Mouse (Mus musculus): ENCODE data around the gene Olfr984. TPM values are rescaled to one million over a fixed set of nuclear protein-coding genes. Genes with fewer than 3 reads are reported as not detected.

The Olfr984 gene
- not detected in 2 replicates for polyA plus RNA-seq (2014; fragmentation: Nextera tagmentation; extraction: Ambion mirVana)

DNA sequence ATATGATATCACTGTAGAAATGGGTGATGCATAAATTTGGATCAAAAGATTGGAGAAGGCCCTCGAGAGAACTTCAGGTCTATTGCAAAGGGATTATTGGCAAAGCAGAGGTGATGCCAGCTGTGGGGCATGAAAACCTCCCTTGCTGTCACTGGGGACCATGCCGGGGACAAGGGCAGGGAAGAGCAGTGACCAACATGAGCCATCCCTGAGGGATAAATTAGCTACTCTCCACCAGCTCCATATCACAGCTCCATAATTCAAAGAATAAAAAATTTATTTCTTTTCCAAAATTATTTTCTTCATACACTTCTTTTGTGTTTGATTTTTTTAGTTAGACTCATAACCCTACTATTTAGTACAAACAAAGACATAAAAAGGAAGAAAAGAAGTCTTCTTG, at the start of gene Olfr984:
Gene Olfr984, minus strand, starts transcription at position 101 of the 400 bp plus-strand sequence.
- no peaks in the 10 kb centered on the region for H3K4me1 ChIP-seq (ENCODE audit: control insufficient read depth, insufficient read depth, low read length)
- H3K9me3 ChIP-seq (ENCODE audit: control insufficient read depth, low read length) = no peaks in the 10 kb centered on the region
- H3K27ac ChIP-seq (ENCODE audit: low read depth, low read length) = no peak within 1 kb of the TSS
- H3K27me3 ChIP-seq (ENCODE audit: control insufficient read depth, insufficient read depth, low read length) = no peaks in the 10 kb centered on the region
- no peak within 1 kb of the TSS for H3K4me2 ChIP-seq
- DNase-seq (ENCODE audit: low spot score, missing footprints) = no peak
- 87% methylated on average over 2 of the region's 2 CpGs for WGBS
- no peak within 1 kb of the TSS for H3K4me3 ChIP-seq (ENCODE audit: low read depth, low read length)
- ATAC-seq (ENCODE audit: low FRiP score) = no peak
- no peak within 1 kb of the TSS for H3K9ac ChIP-seq (ENCODE audit: low read length)
- no peaks in the 10 kb centered on the region for H3K36me3 ChIP-seq (ENCODE audit: control insufficient read depth, insufficient read depth, low read length)

DNA sequence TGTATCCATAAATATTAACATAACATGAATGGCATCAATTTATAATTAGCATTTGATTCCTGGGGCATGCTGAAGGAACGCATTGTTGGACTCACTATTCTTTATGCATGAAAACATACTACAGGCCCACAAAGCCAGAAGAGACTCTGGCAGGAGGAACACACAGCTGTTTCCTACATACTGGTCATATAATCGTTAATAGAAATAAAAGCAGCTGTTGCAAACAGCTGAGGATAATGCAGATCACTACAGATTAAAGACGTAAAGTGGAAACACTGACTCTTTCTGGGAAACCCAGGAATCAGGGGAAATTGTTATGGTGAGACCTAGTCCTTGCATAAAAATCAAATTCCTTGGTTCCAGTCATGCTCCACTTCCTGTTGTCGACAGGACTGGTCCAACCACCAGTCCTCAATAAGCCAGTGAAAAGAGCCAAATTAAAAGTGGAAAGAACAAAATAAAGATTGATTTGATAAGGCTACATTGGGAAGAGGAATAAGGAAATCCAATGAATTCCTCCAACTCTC, 41.2 kb upstream of the Olfr984 start:
- Histone ChIP-seq H3K9me3 (ENCODE audit: control insufficient read depth, low read length) (no peaks in the 10 kb centered on the region), H3K36me3 (ENCODE audit: control insufficient read depth, insufficient read depth, low read length) (no peaks in the 10 kb centered on the region), H3K9ac (ENCODE audit: low read length) (no peak overlapping the region), H3K27ac (ENCODE audit: low read depth, low read length) (no peak overlapping the region), H3K4me2 (no peak overlapping the region), H3K4me3 (ENCODE audit: low read depth, low read length) (no peak overlapping the region), H3K4me1 (ENCODE audit: control insufficient read depth, insufficient read depth, low read length) (no peaks in the 10 kb centered on the region), H3K27me3 (ENCODE audit: control insufficient read depth, insufficient read depth, low read length) (no peaks in the 10 kb centered on the region)
- WGBS = 83% methylated on average over 4 of the region's 4 CpGs
- ATAC-seq (ENCODE audit: low FRiP score) (no peak), DNase-seq (ENCODE audit: low spot score, missing footprints) (no peak)

GRCm38 (mm10) chr9:40141544-40141943, 27.5 kb upstream of the Olfr984 start:
- no peaks in the 10 kb centered on the region for H3K27me3 ChIP-seq (ENCODE audit: control insufficient read depth, insufficient read depth, low read length)
- no peak overlapping the region for H3K27ac ChIP-seq (ENCODE audit: low read depth, low read length)
- H3K36me3 ChIP-seq (ENCODE audit: control insufficient read depth, insufficient read depth, low read length) = no peaks in the 10 kb centered on the region
- no peak for DNase-seq (ENCODE audit: low spot score, missing footprints)
- WGBS = 75% methylated on average over 1 of the region's 1 CpGs
- no peak overlapping the region for H3K4me2 ChIP-seq
- H3K4me3 ChIP-seq (ENCODE audit: low read depth, low read length) = no peak overlapping the region
- ATAC-seq (ENCODE audit: low FRiP score) = no peak
- H3K9me3 ChIP-seq (ENCODE audit: control insufficient read depth, low read length) = no peaks in the 10 kb centered on the region
- H3K9ac ChIP-seq (ENCODE audit: low read length) = no peak overlapping the region
- H3K4me1 ChIP-seq (ENCODE audit: control insufficient read depth, insufficient read depth, low read length) = no peaks in the 10 kb centered on the region

DNA sequence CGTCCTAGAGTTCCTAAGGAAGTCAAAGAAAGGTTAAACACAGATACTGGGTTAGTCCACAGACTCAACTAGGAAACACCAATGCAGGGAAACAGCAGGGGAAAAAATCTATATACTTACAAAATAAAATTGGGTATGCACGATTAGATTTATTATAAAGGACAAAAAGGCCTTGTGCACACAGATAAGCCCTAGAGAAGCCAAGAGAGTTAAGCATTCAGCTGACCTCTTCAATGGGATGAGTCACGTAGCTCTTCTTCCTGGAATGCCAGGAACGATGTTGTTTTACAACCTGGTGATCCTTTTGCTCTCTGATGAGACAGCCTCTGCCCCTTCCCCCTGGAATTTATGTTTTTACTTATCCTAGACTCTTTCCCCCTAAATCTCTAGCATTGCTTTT, 25.5 kb upstream of the Olfr984 start:
- no peaks in the 10 kb centered on the region for H3K36me3 ChIP-seq (ENCODE audit: control insufficient read depth, insufficient read depth, low read length)

GRCm38 (mm10) chr9:40136987-40137688, 23.1 kb upstream of the Olfr984 start:
- WGBS = 83% methylated on average over 6 of the region's 6 CpGs
- Histone ChIP-seq H3K9me3 (ENCODE audit: control insufficient read depth, low read length) (no peaks in the 10 kb centered on the region), H3K4me2 (no peak overlapping the region), H3K4me3 (ENCODE audit: low read depth, low read length) (no peak overlapping the region), H3K4me1 (ENCODE audit: control insufficient read depth, insufficient read depth, low read length) (no peaks in the 10 kb centered on the region), H3K9ac (ENCODE audit: low read length) (no peak overlapping the region), H3K27ac (ENCODE audit: low read depth, low read length) (no peak overlapping the region), H3K27me3 (ENCODE audit: control insufficient read depth, insufficient read depth, low read length) (no peaks in the 10 kb centered on the region), H3K36me3 (ENCODE audit: control insufficient read depth, insufficient read depth, low read length) (no peaks in the 10 kb centered on the region)
- no peak for ATAC-seq (ENCODE audit: low FRiP score)
- DNase-seq (ENCODE audit: low spot score, missing footprints) = no peak

More for the DNA sequence above, 25.5 kb upstream of the Olfr984 start:
- DNase-seq (ENCODE audit: low spot score, missing footprints) = no peak
- 72% methylated on average over 4 of the region's 4 CpGs for WGBS
- Histone ChIP-seq H3K27me3 (ENCODE audit: control insufficient read depth, insufficient read depth, low read length) (no peaks in the 10 kb centered on the region), H3K4me1 (ENCODE audit: control insufficient read depth, insufficient read depth, low read length) (no peaks in the 10 kb centered on the region), H3K27ac (ENCODE audit: low read depth, low read length) (no peak overlapping the region), H3K9me3 (ENCODE audit: control insufficient read depth, low read length) (no peaks in the 10 kb centered on the region), H3K4me3 (ENCODE audit: low read depth, low read length) (no peak overlapping the region), H3K4me2 (no peak overlapping the region), H3K9ac (ENCODE audit: low read length) (no peak overlapping the region)
- no peak for ATAC-seq (ENCODE audit: low FRiP score)

DNA sequence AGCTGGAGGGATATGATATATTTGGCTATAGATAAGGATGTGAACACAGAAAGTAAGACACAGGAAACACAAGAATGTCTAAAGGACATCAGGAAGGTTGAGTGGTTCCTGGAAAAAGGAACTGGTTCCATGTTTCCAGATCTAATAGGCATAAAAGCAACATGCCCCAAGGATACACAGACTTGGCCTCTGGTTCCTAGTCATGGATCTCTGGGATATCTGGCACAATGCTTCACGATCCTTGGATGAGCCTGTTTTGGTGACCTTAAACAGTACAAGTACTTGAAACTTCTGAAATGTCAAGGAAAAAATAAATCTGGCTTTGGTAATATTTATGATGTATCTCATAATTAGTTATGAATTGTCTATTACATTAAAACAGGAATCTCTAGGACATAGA, 16.6 kb upstream of the Olfr984 start:
- no peaks in the 10 kb centered on the region for H3K27me3 ChIP-seq (ENCODE audit: control insufficient read depth, insufficient read depth, low read length)
- H3K9ac ChIP-seq (ENCODE audit: low read length) = no peak overlapping the region
- WGBS = 92% methylated on average over 1 of the region's 1 CpGs
- no peaks in the 10 kb centered on the region for H3K9me3 ChIP-seq (ENCODE audit: control insufficient read depth, low read length)
- H3K4me2 ChIP-seq = no peak overlapping the region
- no peak for DNase-seq (ENCODE audit: low spot score, missing footprints)
- no peaks in the 10 kb centered on the region for H3K4me1 ChIP-seq (ENCODE audit: control insufficient read depth, insufficient read depth, low read length)
- no peak overlapping the region for H3K4me3 ChIP-seq (ENCODE audit: low read depth, low read length)
- H3K27ac ChIP-seq (ENCODE audit: low read depth, low read length) = no peak overlapping the region
- ATAC-seq (ENCODE audit: low FRiP score) = no peak
- no peaks in the 10 kb centered on the region for H3K36me3 ChIP-seq (ENCODE audit: control insufficient read depth, insufficient read depth, low read length)

DNA sequence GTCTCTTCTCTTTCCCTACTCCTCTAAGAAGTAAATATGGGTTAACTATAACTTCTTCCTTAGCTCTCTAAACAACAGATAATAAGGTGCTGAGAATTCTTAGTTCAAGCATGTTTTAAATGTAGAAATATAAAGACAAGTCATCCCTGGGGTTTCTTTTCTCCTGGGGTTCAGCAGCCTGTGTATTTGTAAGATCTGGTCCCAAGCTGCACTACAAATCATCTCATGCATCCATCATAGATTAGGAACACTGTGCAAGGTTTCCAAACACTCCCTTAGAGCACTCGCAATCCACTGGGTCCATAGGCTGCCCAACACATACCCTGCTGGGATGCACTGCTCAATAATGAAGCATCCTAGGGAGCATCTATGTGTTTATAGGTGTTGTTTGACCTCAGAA, 16.1 kb upstream of the Olfr984 start, which contains the start of gene Olfr985:
Gene Olfr985, minus strand, starts transcription at position 101 of the 400 bp plus-strand sequence.
- H3K36me3 ChIP-seq (ENCODE audit: control insufficient read depth, insufficient read depth, low read length) = no peaks in the 10 kb centered on the region
- H3K9me3 ChIP-seq (ENCODE audit: control insufficient read depth, low read length) = no peaks in the 10 kb centered on the region
- H3K4me2 ChIP-seq = no peak within 1 kb of the TSS
- ATAC-seq (ENCODE audit: low FRiP score) = no peak
- H3K4me3 ChIP-seq (ENCODE audit: low read depth, low read length) = no peak within 1 kb of the TSS
- DNase-seq (ENCODE audit: low spot score, missing footprints) = no peak
- H3K9ac ChIP-seq (ENCODE audit: low read length) = no peak within 1 kb of the TSS
- no peaks in the 10 kb centered on the region for H3K27me3 ChIP-seq (ENCODE audit: control insufficient read depth, insufficient read depth, low read length)
- 73% methylated on average over 1 of the region's 1 CpGs for WGBS
- no peak within 1 kb of the TSS for H3K27ac ChIP-seq (ENCODE audit: low read depth, low read length)
- no peaks in the 10 kb centered on the region for H3K4me1 ChIP-seq (ENCODE audit: control insufficient read depth, insufficient read depth, low read length)

GRCm38 (mm10) chr9:40117287-40117659, 3.3 kb upstream of the Olfr984 start:
- 85% methylated on average over 5 of the region's 5 CpGs for WGBS

GRCm38 (mm10) chr9:40116645-40117286, 2.8 kb upstream of the Olfr984 start:
- Histone ChIP-seq H3K9ac (ENCODE audit: low read length) (no peak overlapping the region), H3K36me3 (ENCODE audit: control insufficient read depth, insufficient read depth, low read length) (no peaks in the 10 kb centered on the region), H3K4me2 (no peak overlapping the region), H3K27me3 (ENCODE audit: control insufficient read depth, insufficient read depth, low read length) (no peaks in the 10 kb centered on the region), H3K4me1 (ENCODE audit: control insufficient read depth, insufficient read depth, low read length) (no peaks in the 10 kb centered on the region), H3K9me3 (ENCODE audit: control insufficient read depth, low read length) (no peaks in the 10 kb centered on the region), H3K27ac (ENCODE audit: low read depth, low read length) (no peak overlapping the region), H3K4me3 (ENCODE audit: low read depth, low read length) (no peak overlapping the region)
- ATAC-seq (ENCODE audit: low FRiP score) (no peak), DNase-seq (ENCODE audit: low spot score, missing footprints) (no peak)
- WGBS = 73% methylated on average over 10 of the region's 10 CpGs

More at GRCm38 (mm10) chr9:40117287-40117659, 3.3 kb upstream of the Olfr984 start:
- Histone ChIP-seq H3K4me3 (ENCODE audit: low read depth, low read length) (no peak overlapping the region), H3K36me3 (ENCODE audit: control insufficient read depth, insufficient read depth, low read length) (no peaks in the 10 kb centered on the region), H3K9ac (ENCODE audit: low read length) (no peak overlapping the region), H3K4me1 (ENCODE audit: control insufficient read depth, insufficient read depth, low read length) (no peaks in the 10 kb centered on the region), H3K27ac (ENCODE audit: low read depth, low read length) (no peak overlapping the region), H3K4me2 (no peak overlapping the region), H3K27me3 (ENCODE audit: control insufficient read depth, insufficient read depth, low read length) (no peaks in the 10 kb centered on the region), H3K9me3 (ENCODE audit: control insufficient read depth, low read length) (no peaks in the 10 kb centered on the region)
- DNase-seq (ENCODE audit: low spot score, missing footprints) = no peak
- ATAC-seq (ENCODE audit: low FRiP score) = no peak
